Mouse (Mus musculus): ENCODE measurements around the gene Odr4.

Gene Odr4

DNA sequence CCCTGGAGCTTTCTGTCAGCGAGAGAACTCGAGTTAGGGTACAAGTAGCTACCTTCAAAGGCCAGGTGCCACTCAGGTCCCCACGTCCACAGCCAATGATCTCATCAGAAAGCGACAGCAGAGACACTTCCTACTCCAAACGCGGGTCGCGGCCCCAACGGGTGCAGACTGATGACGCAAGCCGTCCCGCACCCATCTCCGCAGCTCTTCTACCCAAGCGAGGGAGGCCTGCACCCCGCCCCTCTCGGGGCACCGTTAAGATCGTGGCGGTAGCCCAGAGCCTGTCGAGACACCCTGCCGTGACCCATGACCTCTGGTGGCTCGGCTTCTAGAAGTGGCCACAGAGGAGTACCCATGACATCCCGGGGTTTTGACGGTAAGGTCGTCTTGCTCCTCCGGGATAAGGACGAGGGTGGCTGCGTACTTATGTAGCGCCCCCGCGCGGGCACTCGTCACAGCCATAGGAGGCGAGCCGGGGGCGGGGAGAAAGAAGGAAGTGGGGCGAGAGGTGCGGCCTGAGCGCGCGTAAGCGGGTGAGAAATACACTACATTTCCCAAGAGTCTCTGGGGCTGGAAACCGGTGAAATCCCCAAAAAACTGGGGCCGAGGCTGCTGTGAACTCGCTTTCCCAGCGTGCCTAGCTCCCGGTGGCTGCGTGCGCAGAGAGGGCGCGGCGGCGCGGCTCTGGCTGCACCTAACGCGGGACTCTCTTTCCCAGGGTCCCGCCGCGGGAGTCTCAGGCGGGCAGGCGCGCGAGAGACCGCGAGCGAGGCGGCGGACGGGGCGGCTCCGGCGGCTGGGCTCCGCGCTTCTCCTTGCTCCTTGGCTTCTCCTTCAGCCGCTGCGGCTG is at the start of gene Odr4, which contains the start of gene Tpr:
TSS of gene Odr4 (minus strand) at position 443 of the 850 bp plus-strand sequence.
TSS of gene Tpr (plus strand) at position 201 of the 850 bp plus-strand sequence.
- peak; percentile 97 for DNase-seq (ENCODE audit: low read depth, low spot score)

GRCm38 (mm10) chr1:150441731-150442130 is 48.9 kb upstream of the Odr4 start:
- DNase-seq (ENCODE audit: low read depth, low spot score), result no peak

DNA sequence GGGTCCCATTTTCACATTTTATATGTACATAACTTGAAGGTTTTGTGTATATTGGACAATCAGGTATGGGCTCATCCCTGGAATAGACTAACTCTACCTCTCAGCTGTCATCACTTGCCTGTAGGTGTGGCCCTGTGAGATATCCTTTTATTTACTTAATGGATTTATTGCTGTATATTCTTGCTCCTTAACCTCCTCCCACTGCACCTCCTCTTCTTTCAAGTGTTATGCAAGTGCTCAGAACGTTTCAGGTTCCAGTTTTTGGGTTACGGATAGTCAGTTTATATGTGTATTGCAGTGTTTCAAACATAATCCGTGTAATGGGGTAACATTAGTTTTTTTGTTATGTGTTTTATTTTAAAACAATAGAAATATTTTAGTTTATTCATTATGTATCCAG is 45.8 kb upstream of the Odr4 start:
- DNase-seq (ENCODE audit: low read depth, low spot score), result no peak

DNA sequence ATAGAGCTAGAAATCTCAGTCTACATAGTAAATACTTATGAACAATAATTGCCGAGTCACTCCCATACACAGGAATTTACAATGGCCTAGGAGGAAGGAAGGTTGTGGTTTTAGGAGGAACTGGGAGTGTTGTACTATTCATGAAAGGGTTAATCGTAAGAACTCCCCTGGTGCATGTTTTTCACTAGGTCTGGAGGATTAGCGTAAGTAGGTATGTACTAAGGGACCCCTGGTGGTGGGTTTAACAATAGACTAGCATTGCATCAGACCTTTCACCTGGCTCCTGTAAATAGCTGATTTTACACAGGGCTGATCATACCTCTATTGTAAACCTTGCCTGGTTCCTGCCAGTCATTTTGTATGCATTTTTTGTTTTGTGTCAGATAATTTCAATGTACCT is 33.3 kb upstream of the Odr4 start:
- no peak for DNase-seq (ENCODE audit: low read depth, low spot score)

DNA sequence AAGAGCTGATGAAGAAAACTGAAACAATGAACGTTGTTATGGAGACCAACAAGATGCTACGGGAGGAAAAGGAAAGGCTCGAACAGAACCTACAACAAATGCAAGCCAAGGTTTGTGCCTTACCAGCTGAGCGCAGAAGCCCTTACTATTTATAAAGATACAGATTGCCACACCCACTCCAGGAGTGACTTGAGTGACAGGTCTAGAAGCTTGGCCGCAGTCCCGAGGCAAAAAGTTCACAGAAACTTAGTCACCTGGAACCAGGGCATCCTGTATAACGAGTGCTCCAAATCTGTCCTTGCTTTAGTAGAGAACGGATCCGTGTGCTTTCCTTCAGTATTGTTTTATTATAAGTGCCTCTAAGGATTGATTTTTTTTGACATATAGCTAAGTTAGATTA is 32.8 kb upstream of the Odr4 start:
- no peak for DNase-seq (ENCODE audit: low read depth, low spot score)

DNA sequence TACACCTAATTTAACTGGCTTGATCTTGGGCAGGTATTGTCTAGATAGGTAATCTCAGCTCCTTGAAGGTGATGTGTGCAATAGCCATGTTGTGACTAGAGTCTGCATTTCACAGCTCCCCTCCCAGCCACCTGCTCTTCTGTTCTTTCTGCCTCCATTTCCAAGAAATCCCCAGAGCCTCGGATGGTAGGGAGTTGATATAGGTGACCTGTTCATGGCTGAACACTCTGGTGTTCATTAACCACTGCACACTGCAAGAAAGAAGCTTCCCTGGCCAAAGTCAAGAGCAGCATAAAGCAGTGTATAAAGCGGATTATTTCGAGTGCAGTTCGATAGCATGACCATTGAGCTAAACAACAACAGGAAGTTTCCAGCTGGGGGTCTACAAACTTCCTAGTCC is 25.5 kb upstream of the Odr4 start:
- no peak for DNase-seq (ENCODE audit: low read depth, low spot score)

GRCm38 (mm10) chr1:150416006-150416405 is 23.1 kb upstream of the Odr4 start:
- DNase-seq (ENCODE audit: low read depth, low spot score), result no peak

GRCm38 (mm10) chr1:150409996-150410395 is 17.1 kb upstream of the Odr4 start:
- DNase-seq (ENCODE audit: low read depth, low spot score), result no peak

GRCm38 (mm10) chr1:150407285-150407684 is 14.4 kb upstream of the Odr4 start:
- DNase-seq (ENCODE audit: low read depth, low spot score), result no peak

DNA sequence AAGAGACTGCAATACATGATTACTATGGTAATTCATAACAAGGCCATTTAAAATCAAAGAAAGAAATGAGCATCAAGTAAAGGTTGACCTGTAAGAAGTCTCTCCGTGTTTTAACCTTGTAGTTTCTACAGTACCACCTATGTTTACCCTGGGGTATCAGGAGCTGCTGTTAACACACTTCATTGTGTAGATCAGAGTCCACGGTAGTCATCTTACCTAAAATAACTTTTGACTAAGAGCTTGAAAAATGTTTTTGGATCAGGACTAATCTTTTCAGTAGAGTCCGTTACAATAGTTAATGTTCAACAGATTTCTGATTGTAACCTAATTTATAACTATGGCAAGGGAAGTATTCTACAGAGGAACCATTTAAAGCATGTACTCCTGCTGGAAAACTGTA is 11.7 kb upstream of the Odr4 start:
- no peak for DNase-seq (ENCODE audit: low read depth, low spot score)

DNA sequence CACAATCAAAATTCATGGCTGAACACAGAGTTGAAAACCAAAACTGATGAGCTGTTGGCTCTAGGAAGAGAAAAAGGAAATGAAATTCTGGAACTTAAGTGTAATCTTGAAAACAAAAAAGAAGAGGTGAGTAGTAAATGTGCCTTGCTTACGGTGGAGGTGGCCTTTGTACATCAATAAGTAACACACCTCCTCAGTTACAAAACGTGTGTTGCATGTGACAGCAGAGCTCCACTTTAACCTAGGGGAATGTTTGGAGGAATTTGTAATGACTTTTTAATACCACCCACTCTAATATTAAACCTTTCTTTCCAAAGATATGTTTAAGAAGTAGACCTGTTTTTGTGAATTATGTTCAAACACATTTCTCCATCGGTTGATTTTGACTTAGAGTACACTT is 11.0 kb upstream of the Odr4 start:
- no peak for DNase-seq (ENCODE audit: low read depth, low spot score)

DNA sequence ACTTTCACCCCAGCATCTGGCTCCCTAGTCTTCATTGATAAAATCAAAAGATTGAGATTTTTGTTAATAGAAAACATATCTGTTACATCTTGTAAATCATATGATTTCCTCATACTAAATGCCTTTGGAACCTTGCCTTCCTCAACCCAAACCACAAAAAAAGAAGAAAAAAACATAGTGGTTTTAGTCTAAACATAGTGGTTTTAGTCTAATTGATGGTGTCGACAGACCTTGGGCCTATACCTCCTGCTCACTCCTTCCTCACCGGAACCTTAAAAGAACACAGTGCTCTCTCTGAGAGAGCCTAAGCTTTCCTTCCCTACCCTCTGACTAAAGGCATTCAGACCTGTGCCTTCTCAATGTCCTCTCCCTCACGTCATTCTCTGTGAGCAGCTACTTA is 3.1 kb upstream of the Odr4 start:
- DNase-seq (ENCODE audit: low read depth, low spot score), result no peak

DNA sequence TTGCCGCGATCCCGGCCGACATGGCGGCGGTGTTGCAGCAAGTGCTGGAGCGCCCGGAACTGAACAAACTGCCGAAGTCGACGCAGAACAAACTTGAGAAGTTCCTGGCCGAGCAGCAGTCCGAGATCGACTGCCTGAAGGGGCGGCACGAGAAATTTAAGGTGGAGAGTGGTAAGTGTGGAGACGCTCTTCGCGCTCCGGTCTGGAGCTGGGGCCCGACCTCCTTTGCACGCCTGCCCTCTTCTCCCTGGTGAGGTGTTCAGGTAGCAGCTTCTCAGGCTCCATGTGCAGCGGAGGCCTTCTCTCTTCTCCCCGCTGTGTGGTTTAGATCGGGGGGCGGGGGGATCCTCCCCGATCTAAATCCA is 590 bp upstream of the Odr4 start:
- DNase-seq (ENCODE audit: low read depth, low spot score), result no peak

DNA sequence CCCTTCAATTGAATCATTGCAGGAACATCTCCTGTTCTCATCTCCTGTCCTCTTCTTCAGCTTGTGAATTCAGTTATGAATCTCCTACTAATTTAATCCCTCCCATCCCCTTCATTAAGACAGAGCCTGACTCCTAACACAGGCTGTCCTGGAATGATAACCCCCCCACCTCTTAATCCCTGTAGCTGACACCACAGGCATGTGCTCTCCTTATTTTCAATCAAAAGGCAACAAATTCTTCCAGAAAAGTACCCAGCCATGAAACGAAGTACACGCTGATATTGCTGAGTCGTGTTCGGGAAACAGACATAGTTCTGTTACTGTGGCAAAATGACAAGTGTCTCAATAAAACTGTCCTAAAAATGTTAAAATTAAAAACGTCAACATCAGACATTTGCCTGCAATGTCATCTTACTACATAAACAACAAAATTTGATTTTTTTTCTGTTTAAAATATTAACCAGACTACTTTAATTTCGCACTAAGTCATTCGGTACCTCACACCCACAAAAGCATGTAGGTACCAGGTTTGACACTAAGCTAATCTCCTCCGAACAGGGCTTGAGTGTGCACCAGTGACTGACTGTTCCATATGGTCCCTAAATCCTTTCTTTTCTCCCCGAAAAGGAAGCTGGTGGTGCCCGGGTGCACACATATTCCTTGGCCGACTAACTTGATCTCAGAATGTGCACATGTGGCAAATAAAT is 796 bp downstream of the Odr4 start:
- DNase-seq (ENCODE audit: low read depth, low spot score), result no peak

GRCm38 (mm10) chr1:150389390-150390129 is 3.3 kb downstream of the Odr4 start:
- DNase-seq (ENCODE audit: low read depth, low spot score), result no peak

- DNase-seq (ENCODE audit: low read depth, low spot score), result no peak
Observed at GRCm38 (mm10) chr1:150387572-150387971, 5.3 kb downstream of the Odr4 start.

DNA sequence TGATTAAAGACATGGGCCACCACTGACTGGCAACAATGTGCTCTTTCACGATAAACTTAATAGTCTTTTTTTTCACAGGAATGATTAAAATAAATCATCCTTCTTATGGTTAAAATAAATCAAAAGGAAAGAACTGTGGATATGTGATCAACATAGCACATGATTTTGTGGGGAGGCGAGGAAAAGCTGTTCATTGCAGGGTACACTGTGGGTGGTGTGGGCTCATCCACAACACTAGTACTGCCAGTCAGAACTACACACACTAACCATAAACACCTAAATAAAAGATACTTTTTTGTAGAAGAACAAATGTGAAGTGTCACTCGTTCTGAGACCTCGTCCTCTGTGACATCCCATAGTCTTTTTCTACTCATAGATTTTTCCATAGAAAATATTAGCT is 8.7 kb downstream of the Odr4 start:
- DNase-seq (ENCODE audit: low read depth, low spot score), result no peak

DNA sequence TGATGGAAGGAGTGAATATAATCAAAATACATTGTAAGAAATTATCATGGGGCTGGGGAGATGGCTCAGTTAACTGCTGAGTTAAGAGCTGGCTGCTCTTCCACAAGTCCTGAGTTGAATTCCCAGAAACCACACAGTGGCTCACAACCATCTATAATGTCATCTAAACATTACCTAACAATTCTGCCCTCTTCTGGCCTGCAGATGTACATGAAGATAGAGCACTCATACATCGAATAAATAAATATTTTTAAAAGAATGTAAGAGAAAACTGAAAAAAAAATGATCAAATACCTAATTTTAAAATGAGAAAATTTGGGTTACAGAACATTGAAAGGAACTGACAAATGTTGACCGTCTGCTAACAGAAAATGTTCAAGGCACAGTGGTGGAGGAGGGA is 18.6 kb downstream of the Odr4 start:
- no peak for DNase-seq (ENCODE audit: low read depth, low spot score)

DNA sequence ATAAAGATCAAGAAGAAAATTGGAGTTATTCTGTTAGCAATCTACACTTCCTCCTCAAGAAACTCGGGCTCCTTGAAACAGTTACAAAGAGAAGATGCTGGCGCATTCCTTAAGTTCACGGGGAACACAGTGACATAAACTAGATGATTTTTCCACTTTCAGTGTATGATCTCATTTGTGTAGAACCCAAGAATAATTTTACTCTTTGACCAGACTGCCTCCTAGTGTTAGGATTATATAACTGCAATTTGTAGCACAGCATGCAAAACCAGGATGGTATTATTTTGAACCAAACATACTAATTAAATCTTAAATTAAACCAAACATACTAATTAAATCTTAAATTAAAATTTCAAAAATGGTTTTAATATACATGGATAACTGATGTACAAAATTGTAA is 20.0 kb downstream of the Odr4 start:
- DNase-seq (ENCODE audit: low read depth, low spot score), result peak; percentile 18

DNA sequence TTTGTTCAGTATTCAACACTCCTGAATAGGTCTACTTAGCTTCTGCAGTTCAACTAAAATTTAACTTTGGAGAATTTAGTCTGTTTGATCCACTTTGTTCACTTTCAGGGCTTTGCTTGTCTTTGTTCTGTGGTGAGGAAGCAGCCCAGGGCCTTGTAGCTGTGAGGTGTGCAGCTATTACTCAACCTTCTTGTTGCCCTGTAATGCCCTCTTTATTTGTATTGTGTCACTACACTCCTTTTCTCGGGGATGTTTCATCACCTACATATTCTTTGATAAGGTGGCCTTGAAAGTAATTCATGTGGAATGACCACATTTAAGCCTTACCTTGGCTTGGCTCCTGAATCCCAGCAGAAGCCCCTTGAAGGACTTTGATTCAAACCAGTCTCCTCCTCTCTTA is 32.0 kb downstream of the Odr4 start:
- no peak for DNase-seq (ENCODE audit: low read depth, low spot score)

GRCm38 (mm10) chr1:150335111-150335510 is 57.8 kb downstream of the Odr4 start:
- DNase-seq (ENCODE audit: low read depth, low spot score), result no peak

GRCm38 (mm10) chr1:150319205-150319604 is 73.7 kb downstream of the Odr4 start, which contains the start of gene Pdc:
Pdc (plus strand) TSS chr1:150319417.
- DNase-seq (ENCODE audit: low read depth, low spot score), result peak; percentile 85

Measured in retina, adult 2 months (tissue).